In the genomic region with DNA sequence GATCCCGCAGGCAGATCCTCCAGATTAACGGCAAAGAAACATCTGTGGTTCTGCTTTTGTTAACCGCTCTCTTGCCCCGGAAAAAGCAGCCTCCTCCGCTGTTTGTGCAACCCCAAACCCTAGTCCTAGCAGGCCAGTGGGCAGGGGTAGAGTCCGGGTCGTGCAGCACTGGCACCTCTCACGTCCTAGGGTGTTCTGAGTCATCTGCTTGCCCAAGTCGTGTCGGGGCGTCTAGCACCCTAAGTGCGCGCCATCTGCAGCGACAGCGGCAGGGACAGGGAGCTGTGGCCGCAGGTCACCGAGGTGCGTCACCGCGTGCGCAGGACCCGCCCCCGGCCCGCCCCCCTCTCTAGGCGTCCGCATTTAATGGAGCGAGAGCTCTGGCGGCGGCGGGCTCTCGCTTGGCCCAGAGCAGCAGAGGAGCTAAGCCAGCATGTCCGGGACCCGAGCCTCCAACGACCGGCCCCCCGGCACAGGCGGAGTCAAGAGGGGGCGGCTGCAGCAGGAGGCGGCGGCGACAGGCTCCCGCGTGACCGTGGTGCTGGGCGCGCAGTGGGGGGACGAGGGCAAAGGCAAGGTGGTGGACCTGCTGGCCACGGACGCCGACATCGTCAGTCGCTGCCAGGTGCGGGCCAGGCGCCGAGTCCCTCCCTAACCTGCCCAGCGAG, we compare ENCODE assay signal across 8 mouse cellular contexts. TPM values are rescaled to one million over a fixed set of nuclear protein-coding genes. Genes with fewer than 3 reads are reported as not detected.
A peak's percentile ranks its signal among the peaks of the same experiment; 100 is the strongest.
DNase-seq lines count a peak whose midpoint lies in the region; ATAC-seq and TF ChIP-seq lines count a peak whose summit lies in the region.

TSS of gene Adssl1 (plus strand) at position 360 of the 668 bp plus-strand sequence.

- peak; percentile 89 for DNase-seq in 3134 (ENCODE audit: extremely low read depth, insufficient read length, low spot score)
- DNase-seq in embryo, embryonic 11 days, result peak; percentile 75
- peak; percentile 54 for DNase-seq in heart, adult 8-10 months (ENCODE audit: low spot score)
- DNase-seq in kidney, adult 2 months, result peak; percentile 72
- peak; percentile 26 for DNase-seq in liver, embryonic 13.5 days
- peak; percentile 85 to 90 for DNase-seq in natural killer cell, adult 2 months (ENCODE audit: low spot score in 2 of 2)
- peak; percentile 53 for DNase-seq in thymus, postnatal 0 days (ENCODE audit: low spot score)

- no peaks in the 10 kb centered on the region for H3K27me3 ChIP-seq in kidney, adult 2 months (replicated peaks; ENCODE audit: control insufficient read depth, insufficient read depth, low read length)
- H3K27me3 ChIP-seq in liver, embryonic 13.5 days, result peaks cover 35% of the 10 kb centered on the region

- no peak for TF ChIP-seq CTCF in kidney, adult 2 months (conservative IDR thresholded peaks at IDR 0.05; ENCODE audit: insufficient read depth, insufficient read length, low read depth, low read length)

- H3K9me3 ChIP-seq in liver, embryonic 13.5 days (replicated peaks), result no peaks in the 10 kb centered on the region

- H3K9ac ChIP-seq in liver, embryonic 13.5 days, result peak within 1 kb of the TSS; percentile 72

- under 1% methylated on average over 55 of the region's 56 CpGs for WGBS in kidney, adult 2 months
- under 1% methylated on average over 54 of the region's 56 CpGs for WGBS in liver, embryonic 13.5 days (ENCODE audit: insufficient replicate concordance)

- H3K36me3 ChIP-seq in kidney, adult 2 months (ENCODE audit: control insufficient read depth, insufficient read depth, low read length), result no peaks in the 10 kb centered on the region
- H3K36me3 ChIP-seq in liver, embryonic 13.5 days, result no peaks in the 10 kb centered on the region; the same call in 1 of the 2 replicates

- 0 out of 2 replicates have a peak, but pooled peaks cover 10% of the 10 kb centered on the region for H3K4me1 ChIP-seq in kidney, adult 2 months (ENCODE audit: control insufficient read depth, insufficient read depth, low read length)
- peaks cover 67% of the 10 kb centered on the region for H3K4me1 ChIP-seq in liver, embryonic 13.5 days (replicated peaks)

- H3K4me2 ChIP-seq in liver, embryonic 13.5 days, result peak within 1 kb of the TSS; percentile 87

- peak; percentile 40 for ATAC-seq in activated CD4-positive, CD25-positive, alpha-beta regulatory T cell, adult 4 months
- peak; percentile 45 for ATAC-seq in liver, embryonic 13.5 days (ENCODE audit: low read depth)

- no peak for TF ChIP-seq POLR2A in kidney, adult 2 months (IDR thresholded peaks at IDR 0.05; ENCODE audit: low read depth, low read length)

- H3K27ac ChIP-seq in kidney, adult 2 months (ENCODE audit: insufficient read depth, low read depth, low read length), result peak within 1 kb of the TSS; percentile 61; the same call in 1 of the 2 replicates
- H3K27ac ChIP-seq in liver, embryonic 13.5 days, result peak within 1 kb of the TSS; percentile 55

- H3K4me3 ChIP-seq in kidney, adult 2 months (ENCODE audit: insufficient read depth, low read depth, low read length), result peak within 1 kb of the TSS; percentile 48
- H3K4me3 ChIP-seq in liver, embryonic 13.5 days (replicated peaks), result peak within 1 kb of the TSS; percentile 59

RNA-seq across cellular contexts. Expression of gene Adssl1, which starts in this region (rescaled TPM):
- 1 to 10 TPM in 1 of 2 experiments, under 1 TPM in 1; 0.86 to 1.3 TPM for polyA plus RNA-seq in activated CD4-positive, CD25-positive, alpha-beta regulatory T cell, adult 4 months (2017; shearing (Covaris generic))
- total RNA-seq in heart, adult 8-10 months (2022), result 100 to 1,000 TPM; 184 to 207 (median 193) TPM
- 8.1 and 10.4 TPM in 2 replicates for polyA plus RNA-seq in kidney, adult 2 months (2012; rRNA removed)
- polyA plus RNA-seq in liver, embryonic 13.5 days (2015; fragmentation: Nextera tagmentation; extraction: Ambion mirVana), result 6.7 and 7.5 TPM in 2 replicates
- polyA plus RNA-seq in thymus, postnatal 0 days (2015; fragmentation: Nextera tagmentation; extraction: Ambion mirVana), result 10.1 and 10.6 TPM in 2 replicates

Comparison
In these comparisons a context has a peak if more than half of its experiments do, and no peak if none do; other contexts are left out.
1. Peak in every context shown above with its lines: DNase-seq, ATAC-seq, H3K4me3 ChIP-seq and H3K27ac ChIP-seq.
2. DNase-seq: peak in every context shown above with its lines; median percentile 89 in 3134; 88 in natural killer cell, adult 2 months; 75 in embryo, embryonic 11 days; 72 in kidney, adult 2 months; 54 in heart, adult 8-10 months; 53 in thymus, postnatal 0 days; 26 in liver, embryonic 13.5 days.